Mouse (Mus musculus) kidney, adult 2 months (tissue): ENCODE measurements at regions not wholly inside any gene's neighbourhood (a gene's known extent, or its start where the extent isn't known, plus 50 kb on each side); places are given as distances from the start of the nearest gene placed in this dataset.
A peak's percentile ranks its signal among the peaks of the same experiment; 100 is the strongest.

ENCODE experiments used
- DNase-seq: peaks from one replicate; pipeline ENCODE4 v3.0.0; 2021
- H3K27ac ChIP-seq: fragments of 200-500 bp; 2 replicates; pipeline ENCODE4 v1.5.1; 2012; ENCODE audit warnings: low read depth, low read length, control low read depth, inconsistent platforms; ENCODE audit not compliant: insufficient read depth
- H3K27me3 ChIP-seq: fragments of 200-500 bp; replicated peaks from 2 replicates; pipeline ENCODE4 v1.6.1; 2012; ENCODE audit warnings: mild to moderate bottlenecking, moderate library complexity, low read length, inconsistent platforms; ENCODE audit not compliant: control insufficient read depth, insufficient read depth
- H3K36me3 ChIP-seq: fragments of 200-500 bp; 2 replicates; pipeline ENCODE4 v1.6.1; 2012; ENCODE audit warnings: mild to moderate bottlenecking, moderate library complexity, low read length, inconsistent platforms; ENCODE audit not compliant: control insufficient read depth, insufficient read depth
- H3K4me1 ChIP-seq: fragments of 200-500 bp; 2 replicates; pipeline ENCODE4 v1.6.1; 2011; ENCODE audit warnings: low read length; ENCODE audit not compliant: control insufficient read depth, insufficient read depth
- H3K4me3 ChIP-seq: fragments of 200-500 bp; 2 replicates; pipeline ENCODE4 v1.5.1; 2011; ENCODE audit warnings: mild to moderate bottlenecking, low read depth, low read length, control low read depth; ENCODE audit not compliant: insufficient read depth
- CTCF ChIP-seq: fragments of 200-500 bp; conservative IDR thresholded peaks from 2 replicates; pipeline ENCODE4 v1.5.1; 2011; ENCODE audit warnings: low read depth, mild to moderate bottlenecking, control low read depth, low read length, moderate library complexity, mixed read lengths; ENCODE audit not compliant: insufficient read depth, insufficient read length
- POLR2A ChIP-seq: fragments of 200-500 bp; IDR thresholded peaks from one replicate; pipeline ENCODE4 v1.6.1; 2011; ENCODE audit warnings: low read depth, low read length, control low read depth
- WGBS: fragments of 180-500 bp; shearing (Covaris S2); methylation state at CpG from one replicate; pipeline ENCODE4 v1.1.7; 2018; 5-methylcytosine and 5-hydroxymethylcytosine counted together

DNA sequence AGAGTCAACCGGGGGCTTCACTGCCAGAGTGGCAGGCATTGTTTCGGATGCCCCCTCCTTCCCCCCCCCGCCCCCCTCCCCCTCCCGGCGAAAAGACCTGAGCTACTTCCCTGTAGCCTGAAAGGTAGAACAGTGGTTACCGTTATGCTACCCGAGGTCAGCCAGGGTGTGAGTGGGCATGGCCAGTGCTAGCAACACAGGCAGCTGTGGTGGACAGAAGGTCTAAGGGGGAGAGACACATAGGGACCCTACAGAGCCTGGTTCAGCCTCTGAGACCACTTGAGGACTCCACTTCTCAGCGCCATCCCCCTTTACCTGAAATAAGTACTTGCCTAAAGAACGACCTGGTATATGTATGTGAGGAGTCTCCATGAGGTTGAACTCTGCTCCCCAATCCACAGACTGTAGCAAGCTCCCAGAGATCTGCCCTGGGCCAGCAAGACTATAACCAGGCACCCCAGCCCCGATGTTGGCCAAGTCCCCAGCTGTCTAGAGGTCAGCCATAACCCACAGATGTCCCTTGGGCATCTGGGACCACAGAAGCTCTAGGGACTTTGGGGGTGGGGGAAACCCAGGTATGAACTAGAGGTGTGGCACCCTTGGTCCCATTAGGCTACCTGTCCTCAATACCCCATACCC, 64.5 kb upstream of the Wnt7b start:
- Histone ChIP-seq H3K27ac (peak overlapping the region; percentile 89), H3K4me1 (peaks cover 10% of the 10 kb centered on the region; the same call in 1 of the 2 replicates), H3K27me3 (no peaks in the 10 kb centered on the region), H3K4me3 (peak overlapping the region; percentile 61), H3K36me3 (no peaks in the 10 kb centered on the region)
- no peak for DNase-seq
- WGBS, result 26% methylated on average over 9 of the region's 10 CpGs
- no peak for TF ChIP-seq CTCF
- TF ChIP-seq POLR2A, result no peak

DNA sequence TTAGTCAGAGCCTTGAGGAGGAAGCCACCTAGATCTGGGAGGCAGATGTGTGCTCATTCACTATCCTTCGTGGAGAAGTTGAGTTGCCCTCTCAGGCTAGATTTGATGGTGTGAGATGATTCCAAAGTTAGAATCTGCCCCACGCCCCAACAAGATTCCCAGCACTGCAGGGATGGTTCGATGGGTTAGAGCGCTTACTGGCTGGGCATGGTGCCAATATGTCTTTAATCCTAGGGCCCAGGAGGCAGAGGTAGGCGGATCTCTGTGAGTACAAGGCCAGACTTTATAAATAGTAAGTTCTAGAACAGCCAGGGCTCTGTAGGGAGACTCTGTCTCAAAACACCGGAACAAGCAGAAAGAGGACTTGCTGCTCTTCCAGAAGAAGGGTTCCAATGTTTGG, 65.3 kb upstream of the Wnt7b start:
- H3K27me3 ChIP-seq, result no peaks in the 10 kb centered on the region
- 37% methylated on average over 6 of the region's 6 CpGs for WGBS
- H3K4me1 ChIP-seq, result peaks cover 11% of the 10 kb centered on the region; the same call in 1 of the 2 replicates
- H3K27ac ChIP-seq, result no peak overlapping the region
- H3K36me3 ChIP-seq, result no peaks in the 10 kb centered on the region
- peak; percentile 57 for DNase-seq
- no peak overlapping the region for H3K4me3 ChIP-seq
- TF ChIP-seq POLR2A, result no peak
- no peak for TF ChIP-seq CTCF

DNA sequence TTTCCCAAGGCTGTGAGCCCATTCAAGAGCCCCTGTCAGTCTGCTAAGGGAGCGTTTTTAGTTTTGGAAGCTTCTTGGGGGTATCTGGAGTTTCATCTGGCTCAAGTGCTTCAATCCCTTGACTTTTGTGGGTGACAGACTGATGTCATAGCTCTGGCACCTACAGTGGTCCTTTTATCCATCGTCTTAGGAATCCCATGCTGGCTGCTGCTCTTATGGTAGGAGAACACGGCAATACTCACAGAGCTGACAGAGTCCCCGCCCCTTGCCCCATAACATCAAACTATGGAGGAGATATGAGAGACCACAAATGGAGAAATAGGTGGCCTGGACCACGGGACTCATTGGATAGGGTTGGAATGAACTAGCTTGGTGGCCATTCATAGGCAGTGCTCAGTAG, 68.0 kb upstream of the Wnt7b start:
- no peak overlapping the region for H3K4me3 ChIP-seq
- no peak overlapping the region for H3K27ac ChIP-seq
- peaks cover 15% of the 10 kb centered on the region; the same call in 1 of the 2 replicates for H3K4me1 ChIP-seq
- no peaks in the 10 kb centered on the region for H3K27me3 ChIP-seq
- 89% methylated on average over 5 of the region's 5 CpGs for WGBS
- H3K36me3 ChIP-seq, result no peaks in the 10 kb centered on the region
- no peak for DNase-seq
- TF ChIP-seq CTCF (no peak), POLR2A (no peak)

DNA sequence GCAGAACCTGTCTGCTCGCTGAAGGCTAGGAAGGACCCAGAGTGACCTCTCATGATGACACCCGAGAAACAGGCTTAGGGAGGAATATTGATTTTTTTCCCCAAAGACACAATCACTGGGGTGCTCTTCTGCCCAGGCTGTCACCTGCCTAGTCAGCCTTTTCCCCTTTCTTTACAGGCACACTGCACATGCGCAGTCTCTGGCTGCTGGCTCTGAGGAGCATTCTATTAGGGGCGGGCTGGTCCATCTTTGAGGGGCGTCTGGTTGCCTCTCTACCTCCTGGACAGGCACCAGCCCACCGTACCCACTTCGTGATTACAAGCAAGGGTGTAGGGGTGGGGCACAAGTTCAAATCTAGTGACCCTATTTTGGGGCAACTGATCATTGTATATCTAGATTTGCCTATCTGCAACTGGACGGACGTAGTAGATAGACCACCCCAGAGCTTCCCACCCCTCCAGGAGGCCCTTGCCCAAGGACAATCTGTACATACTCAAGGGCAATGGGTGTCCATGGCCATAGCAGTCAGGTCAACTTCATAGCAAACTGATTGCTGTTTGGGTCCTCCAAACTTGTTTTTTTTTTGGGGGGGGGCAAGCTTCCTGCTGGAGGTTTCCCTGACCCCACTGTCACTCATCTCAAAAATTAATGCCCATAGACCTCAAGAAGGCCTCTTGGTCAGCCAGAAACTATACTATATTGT, 69.6 kb upstream of the Wnt7b start:
- WGBS, result 87% methylated on average over 9 of the region's 9 CpGs
- no peak for DNase-seq
- Histone ChIP-seq H3K27me3 (no peaks in the 10 kb centered on the region), H3K4me3 (no peak overlapping the region), H3K27ac (no peak overlapping the region; the same call in 1 of the 2 replicates), H3K36me3 (no peaks in the 10 kb centered on the region), H3K4me1 (peaks cover 19% of the 10 kb centered on the region; the same call in 1 of the 2 replicates)
- TF ChIP-seq CTCF (no peak), POLR2A (no peak)

DNA sequence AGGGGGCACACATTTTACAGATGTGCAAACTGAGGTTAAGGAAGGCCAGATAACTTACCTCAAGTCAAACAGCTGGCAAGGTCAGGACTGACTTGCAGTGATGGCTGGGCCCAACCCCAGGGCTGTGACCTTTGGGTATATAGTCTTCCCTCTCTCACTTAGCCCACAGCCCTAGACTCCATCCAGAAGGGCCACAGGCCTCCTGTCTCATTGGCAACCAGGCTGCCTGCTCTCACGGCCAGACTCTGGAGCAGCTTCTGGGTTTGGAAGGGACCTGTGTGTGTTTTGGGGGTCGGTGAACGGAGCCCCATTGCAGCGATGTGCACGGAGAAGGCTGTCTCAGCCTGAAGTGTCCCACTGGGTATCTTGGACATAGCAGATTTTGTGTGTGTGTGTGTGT, 70.2 kb upstream of the Wnt7b start:
- H3K36me3 ChIP-seq, result no peaks in the 10 kb centered on the region
- 69% methylated on average over 5 of the region's 5 CpGs for WGBS
- no peak for DNase-seq
- TF ChIP-seq POLR2A (no peak), CTCF (no peak)
- peaks cover 21% of the 10 kb centered on the region; the same call in 1 of the 2 replicates for H3K4me1 ChIP-seq
- H3K27ac ChIP-seq, result peak overlapping the region; percentile 75
- H3K27me3 ChIP-seq, result no peaks in the 10 kb centered on the region
- no peak overlapping the region for H3K4me3 ChIP-seq

DNA sequence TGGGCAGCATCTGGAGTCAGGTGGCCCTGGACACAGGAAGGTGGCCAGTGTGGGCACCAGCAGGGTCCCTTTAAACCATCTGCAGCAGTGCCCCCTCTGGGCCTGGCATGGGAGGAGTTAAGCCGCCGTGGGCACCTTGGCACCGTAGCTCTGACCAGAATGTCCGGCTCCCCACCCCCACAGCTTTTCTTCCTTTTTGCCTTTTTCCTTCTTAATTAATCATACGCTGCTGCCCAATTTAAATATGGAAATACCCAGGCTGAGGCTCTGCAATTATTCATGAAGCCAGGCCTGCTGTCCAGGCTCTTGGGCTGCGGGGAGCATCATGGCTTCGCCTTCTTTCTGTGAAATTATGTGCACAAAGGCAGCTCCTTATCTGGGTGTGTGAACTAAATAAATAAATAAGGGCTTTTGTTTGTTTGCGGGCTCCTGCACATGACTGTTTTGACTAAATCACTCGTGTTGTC, 70.6 kb upstream of the Wnt7b start:
- Histone ChIP-seq H3K36me3 (no peaks in the 10 kb centered on the region), H3K4me3 (no peak overlapping the region), H3K27ac (peak overlapping the region; percentile 75), H3K27me3 (no peaks in the 10 kb centered on the region), H3K4me1 (peaks cover 21% of the 10 kb centered on the region; the same call in 1 of the 2 replicates)
- 7% methylated on average over 9 of the region's 9 CpGs for WGBS
- TF ChIP-seq POLR2A (no peak), CTCF (no peak)
- DNase-seq, result peak; percentile 54
